Mouse (Mus musculus) forebrain, postnatal 0 days (tissue): ENCODE measurements at regions not wholly inside any gene's neighbourhood (a gene's known extent, or its start where the extent isn't known, plus 50 kb on each side); places are given as distances from the start of the nearest gene placed in this dataset.
A peak's percentile ranks its signal among the peaks of the same experiment; 100 is the strongest.

Source experiments
- ATAC-seq: fragments of 200-750 bp; cut with Nextera tagmentation; 2 replicates; pipeline ENCODE4 v1.8.0; 2017; ENCODE audit warnings: mild to moderate bottlenecking, moderate library complexity
- DNase-seq: peaks from one replicate; pipeline ENCODE4 v3.0.0-alpha.2; 2015
- H3K27ac ChIP-seq: fragments of 300-500 bp; sonication (generic); 2 replicates; pipeline ENCODE4 v1.5.1; 2014; ENCODE audit warnings: low read depth, mild to moderate bottlenecking, antibody characterized with exemption, low read length, moderate library complexity, mixed read lengths
- H3K27me3 ChIP-seq: fragments of 300-500 bp; sonication (generic); 2 replicates; pipeline ENCODE4 v1.6.1; 2014; ENCODE audit warnings: mild to moderate bottlenecking, low read length, mixed read lengths; ENCODE audit not compliant: insufficient read depth
- H3K36me3 ChIP-seq: fragments of 300-500 bp; sonication (generic); 2 replicates; pipeline ENCODE4 v1.6.1; 2014; ENCODE audit warnings: mild to moderate bottlenecking, moderate library complexity; ENCODE audit not compliant: insufficient read depth
- H3K4me1 ChIP-seq: fragments of 300-500 bp; sonication (generic); 2 replicates; pipeline ENCODE4 v1.6.1; 2014; ENCODE audit warnings: antibody characterized with exemption; ENCODE audit not compliant: insufficient read depth
- H3K4me2 ChIP-seq: fragments of 300-500 bp; sonication (generic); 2 replicates; pipeline ENCODE4 v1.6.1; 2014; ENCODE audit warnings: low read depth, mild to moderate bottlenecking, moderate library complexity
- H3K4me3 ChIP-seq: fragments of 300-500 bp; sonication (generic); 2 replicates; pipeline ENCODE4 v1.5.1; 2014; ENCODE audit warnings: low read depth, low read length, mixed read lengths
- H3K9ac ChIP-seq: fragments of 300-500 bp; sonication (generic); 2 replicates; pipeline ENCODE4 v1.6.1; 2014; ENCODE audit warnings: mild to moderate bottlenecking
- H3K9me3 ChIP-seq: fragments of 300-500 bp; sonication (generic); 2 replicates; pipeline ENCODE4 v1.6.1; 2016; ENCODE audit warnings: low read length
- CTCF ChIP-seq: sonication (generic); IDR thresholded peaks from 2 replicates; pipeline ENCODE4 v1.5.1; 2016; ENCODE audit warnings: antibody characterized with exemption, control low read depth, low read depth
- WGBS: fragments of 180-500 bp; shearing (Covaris S2); extraction: QIAGEN DNeasy Blood & Tissue Kit; methylation state at CpG from one replicate; pipeline ENCODE4 v1.1.7; 2014; 5-methylcytosine and 5-hydroxymethylcytosine counted together

DNA sequence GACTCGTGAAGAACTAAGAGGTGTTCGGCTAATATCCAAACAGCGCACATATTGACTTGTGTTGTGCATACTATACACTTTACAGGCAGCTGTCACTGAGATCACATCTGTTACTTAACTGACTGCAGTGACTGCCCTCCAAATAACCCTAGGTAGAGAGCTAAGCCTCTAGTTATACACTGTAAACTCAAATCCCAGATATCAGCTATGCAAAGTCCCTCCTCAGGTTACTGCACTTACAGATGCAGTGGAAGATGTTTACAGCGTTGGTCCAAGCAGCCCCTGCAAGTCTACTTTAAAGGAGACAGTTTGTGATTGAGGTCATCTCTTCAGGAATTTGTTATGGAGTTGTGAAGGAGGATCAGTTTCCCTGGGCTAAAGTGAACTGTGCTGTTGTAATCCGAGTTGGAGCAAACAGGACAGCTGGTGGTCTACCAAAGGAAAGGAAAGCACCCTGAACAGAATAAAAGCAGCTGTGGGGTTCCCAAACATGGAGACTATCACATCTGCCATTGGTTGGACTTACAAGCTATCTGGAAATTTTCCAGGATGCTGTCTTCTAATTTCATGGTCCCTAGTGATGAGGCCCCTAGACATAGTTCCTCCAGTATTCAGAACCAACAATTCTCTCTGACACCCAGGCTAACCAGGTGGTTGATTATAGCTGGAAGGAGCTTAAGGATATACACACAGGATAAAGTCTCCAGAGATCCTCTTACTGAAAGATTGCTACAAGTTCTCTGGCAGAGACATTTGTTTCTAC, 108.7 kb upstream of the Stk26 start:
- Histone ChIP-seq H3K4me3 (no peak overlapping the region), H3K9me3 (no peaks in the 10 kb centered on the region), H3K4me1 (no peaks in the 10 kb centered on the region), H3K4me2 (no peak overlapping the region), H3K36me3 (no peaks in the 10 kb centered on the region), H3K9ac (no peak overlapping the region), H3K27ac (no peak overlapping the region), H3K27me3 (no peaks in the 10 kb centered on the region)
- ATAC-seq (no peak), DNase-seq (no peak)
- WGBS: 79% methylated on average over 5 of the region's 5 CpGs
- TF ChIP-seq CTCF: no peak

DNA sequence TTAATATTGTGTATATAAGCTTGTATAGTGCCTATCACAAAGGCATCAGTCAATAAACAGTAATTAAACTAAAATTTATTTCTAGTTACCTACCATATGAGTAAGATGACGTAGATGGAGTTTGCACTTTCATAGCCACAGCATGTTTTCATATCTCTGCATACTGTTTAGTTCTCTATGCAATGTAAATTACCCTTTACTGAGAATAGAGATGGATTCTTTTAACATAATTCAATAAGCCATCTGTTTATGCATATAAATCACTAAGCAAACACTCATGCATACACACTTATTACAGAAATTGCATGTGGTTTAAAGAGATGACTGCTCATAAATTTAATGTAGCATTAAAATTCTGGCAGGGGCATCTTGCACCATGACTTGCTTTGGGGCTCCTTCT, 87.4 kb upstream of the Stk26 start:
- DNase-seq: peak; percentile 1
- ATAC-seq: peak; percentile 76
- no peak for TF ChIP-seq CTCF
- 43% methylated on average over 1 of the region's 1 CpGs for WGBS
- Histone ChIP-seq H3K27me3 (no peaks in the 10 kb centered on the region), H3K4me3 (no peak overlapping the region), H3K9ac (no peak overlapping the region), H3K27ac (no peak overlapping the region), H3K4me2 (no peak overlapping the region), H3K9me3 (no peaks in the 10 kb centered on the region), H3K36me3 (no peaks in the 10 kb centered on the region), H3K4me1 (no peaks in the 10 kb centered on the region)
